Mouse (Mus musculus) CD4-positive helper T cell, adult 2 months (primary cell): ENCODE measurements around the gene Mesp1.
"Not testable (repeated sequence)": the region's sequence is repeated elsewhere in the genome, so short reads cannot be mapped to it uniquely, and the experiment has no call there.

Experiments used
- DNase-seq: peaks from one replicate; pipeline ENCODE4 v3.0.0-alpha.2; 2012; ENCODE audit warnings: low read depth, missing footprints, low spot score

Gene Mesp1

GRCm38 (mm10) chr7:79792635-79793421 lies 760 bp downstream of the Mesp1 start:
- DNase-seq: peak; percentile 27

- DNase-seq: not testable (repeated sequence)
Measured at GRCm38 (mm10) chr7:79789812-79790211, 3.8 kb downstream of the Mesp1 start.

DNA sequence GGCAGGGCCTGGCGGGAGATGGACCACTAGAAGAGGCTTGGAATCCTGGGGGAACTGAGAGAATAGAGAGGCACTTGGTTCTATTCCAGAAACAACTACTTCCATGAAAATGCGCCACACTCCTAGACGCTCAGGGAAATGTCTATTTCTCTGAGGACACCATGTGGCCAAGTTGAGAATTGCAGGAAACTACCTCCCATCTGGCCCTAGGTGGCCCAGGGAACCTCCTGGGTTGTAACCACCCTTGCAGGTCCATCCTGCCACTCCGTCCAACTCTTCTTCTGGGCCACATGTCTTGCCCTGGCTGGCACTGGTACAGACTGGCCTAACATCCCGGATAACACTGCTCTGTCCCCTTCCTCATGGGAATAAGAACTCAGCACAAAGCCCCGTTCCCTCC lies 7.3 kb downstream of the Mesp1 start:
- DNase-seq: peak; percentile 43

DNA sequence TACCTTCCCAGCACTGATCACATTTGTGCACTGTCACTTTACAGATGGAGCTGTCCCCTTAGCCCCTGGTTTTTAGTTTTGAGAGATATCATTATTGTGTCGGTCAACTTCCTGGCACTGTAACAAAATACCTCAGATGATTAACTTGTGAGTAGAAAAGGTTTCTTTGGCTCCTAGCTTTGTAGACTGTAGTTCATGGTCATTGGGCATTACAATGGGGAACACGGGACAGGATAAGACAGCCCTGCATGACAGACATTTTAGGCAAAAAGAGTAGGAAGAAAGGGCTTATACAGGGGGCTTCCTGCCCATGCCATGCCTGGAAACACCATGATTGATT lies 11.1 kb downstream of the Mesp1 start:
- no peak for DNase-seq

DNA sequence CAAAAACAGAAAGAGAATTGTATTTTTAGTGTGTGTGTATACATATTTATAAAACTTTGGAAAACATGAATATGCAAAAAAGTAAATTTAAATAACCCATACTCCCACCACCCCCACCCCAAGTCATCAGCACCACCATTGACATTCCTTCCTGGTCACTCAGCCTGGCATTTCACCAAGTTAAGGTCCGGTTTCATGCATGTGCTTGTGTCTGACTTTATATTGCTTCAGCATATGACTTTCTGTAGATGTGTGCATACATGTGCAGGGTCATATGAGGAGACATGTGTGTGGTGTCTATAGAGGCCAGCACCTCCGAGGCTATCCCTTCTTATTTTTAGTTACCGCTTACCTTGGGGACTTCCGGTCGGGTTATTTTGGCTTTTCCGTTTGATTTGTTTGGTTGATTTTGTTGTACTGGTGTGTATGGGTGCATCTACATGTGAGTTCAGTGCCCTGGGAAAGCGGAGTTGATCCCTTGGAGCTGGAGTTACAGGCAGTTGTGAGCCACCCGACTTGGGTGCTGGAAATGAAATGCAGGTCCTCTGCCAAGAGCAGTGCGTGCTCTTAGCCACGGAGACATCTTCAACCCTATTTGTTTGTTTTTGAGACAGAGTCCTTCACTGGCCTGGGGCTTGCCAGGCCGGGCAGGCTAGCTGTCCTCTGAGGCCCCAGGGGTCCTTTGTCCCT lies 11.6 kb downstream of the Mesp1 start:
- no peak for DNase-seq

GRCm38 (mm10) chr7:79780647-79781626 lies 12.7 kb downstream of the Mesp1 start:
- peak; percentile 64 for DNase-seq

GRCm38 (mm10) chr7:79771561-79772512 lies 21.8 kb downstream of the Mesp1 start:
- DNase-seq: no peak

- DNase-seq: no peak
Measured at GRCm38 (mm10) chr7:79769664-79770063, 23.9 kb downstream of the Mesp1 start.

DNA sequence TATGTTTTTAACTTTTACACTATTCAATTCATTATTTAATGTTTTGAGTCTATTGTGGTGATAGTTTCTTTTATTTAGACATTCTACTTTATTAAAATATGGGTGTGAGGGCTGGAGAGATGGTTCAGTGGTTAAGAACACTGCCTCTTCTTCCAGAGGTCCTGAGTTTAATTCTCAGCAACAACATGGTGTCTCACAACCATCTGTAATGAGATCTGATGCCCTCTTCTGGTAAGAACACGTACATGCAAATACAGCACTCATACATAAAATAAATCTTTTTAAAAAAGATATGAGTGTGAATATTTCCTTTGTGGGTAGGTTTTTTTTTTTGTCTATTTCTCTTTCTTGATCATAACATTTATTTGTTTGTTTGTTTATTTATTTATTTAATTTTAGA lies 27.6 kb downstream of the Mesp1 start:
- no peak for DNase-seq

DNA sequence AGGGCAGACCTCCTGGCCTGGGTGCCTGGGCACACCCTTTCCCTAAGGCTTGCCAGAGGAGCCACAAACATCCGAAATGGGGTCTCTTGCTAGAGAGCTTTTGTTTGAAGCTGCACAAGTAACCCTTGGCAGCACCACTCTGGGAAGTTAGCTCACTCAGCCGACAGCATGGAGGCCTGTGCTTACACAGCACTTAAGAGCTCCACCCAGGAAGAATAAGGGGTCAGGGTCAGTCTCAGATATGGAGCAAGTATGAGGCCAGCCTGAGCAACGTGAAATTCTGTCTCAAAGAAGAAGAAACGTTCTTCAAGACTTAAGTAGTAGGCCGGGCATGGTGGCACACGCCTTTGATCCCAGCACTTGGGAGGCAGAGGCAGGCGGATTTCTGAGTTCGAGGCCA lies 31.5 kb downstream of the Mesp1 start:
- no peak for DNase-seq

DNA sequence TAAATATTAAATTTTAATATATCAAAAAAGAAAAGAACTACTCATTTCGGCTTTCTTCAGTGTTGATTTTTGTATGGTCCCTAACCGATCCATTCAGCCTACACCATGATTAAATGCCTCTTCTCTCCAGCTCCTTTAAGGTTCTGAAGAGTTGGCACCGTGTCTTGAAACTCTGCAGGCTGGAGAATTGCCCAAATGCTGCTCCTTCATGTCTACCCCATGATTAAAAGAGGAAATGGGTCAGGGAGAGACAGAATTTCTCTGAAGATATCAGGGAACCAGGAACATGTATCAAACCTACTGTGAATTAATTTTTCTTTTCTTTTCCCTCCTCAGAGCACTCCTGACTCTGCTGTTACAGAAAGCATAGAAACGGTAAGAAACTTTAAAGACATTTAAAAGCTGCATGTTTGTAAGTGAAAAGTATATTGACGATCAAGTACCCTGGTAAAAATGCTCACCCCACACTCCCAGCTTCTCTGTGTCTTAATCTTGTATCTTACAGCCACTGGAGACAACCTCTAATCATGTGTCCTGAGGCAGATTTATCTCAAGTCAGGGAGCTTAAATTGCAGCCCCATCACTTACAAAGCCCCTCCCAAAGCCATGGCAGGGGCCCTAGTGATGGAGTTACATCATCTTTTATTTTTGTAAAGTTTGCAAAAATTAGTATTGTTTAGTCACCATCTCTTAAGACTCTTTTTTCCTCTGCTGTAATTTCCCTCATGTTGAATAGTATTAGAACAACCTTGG lies 32.3 kb downstream of the Mesp1 start:
- no peak for DNase-seq

- peak; percentile 48 for DNase-seq
Measured at GRCm38 (mm10) chr7:79759766-79760165, 33.8 kb downstream of the Mesp1 start.

DNA sequence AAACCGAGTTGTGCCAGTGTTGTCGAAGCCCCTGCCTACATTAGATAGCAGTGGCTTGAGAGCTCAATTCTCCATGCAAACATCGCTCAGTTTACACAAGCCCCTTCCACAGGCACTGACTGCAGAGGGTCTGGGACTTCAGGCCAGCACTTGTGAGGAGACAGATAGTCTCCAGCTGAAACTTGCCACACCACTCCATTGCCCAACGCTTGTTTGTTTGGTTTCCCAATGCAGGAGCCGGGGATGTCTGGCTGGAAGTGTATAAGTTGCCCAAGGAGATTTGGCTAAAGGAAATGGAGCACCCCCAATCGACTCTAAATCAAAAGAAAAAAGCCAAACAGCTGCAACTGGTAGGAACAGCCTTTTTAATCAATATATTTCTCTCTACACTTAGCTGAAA lies 35.4 kb downstream of the Mesp1 start:
- DNase-seq: no peak

DNA sequence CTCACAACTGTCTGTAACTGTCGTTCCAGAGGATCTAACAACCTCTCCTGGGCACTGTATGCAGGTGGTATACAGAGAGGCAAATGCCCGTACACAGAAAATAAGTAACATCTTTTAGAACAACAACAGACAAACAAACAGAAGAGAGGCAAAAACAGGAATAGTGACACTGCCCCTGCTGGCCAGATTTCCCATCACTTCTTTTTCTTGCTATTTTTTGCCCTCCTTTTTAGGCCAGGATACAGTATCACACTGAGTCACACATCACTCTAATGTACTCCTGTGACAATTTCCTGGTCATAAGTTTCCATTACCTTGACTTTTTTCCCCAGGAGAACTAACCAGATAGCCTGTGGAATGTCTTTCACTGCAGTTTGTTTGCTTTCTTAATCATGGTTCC lies 37.3 kb downstream of the Mesp1 start:
- no peak for DNase-seq

DNA sequence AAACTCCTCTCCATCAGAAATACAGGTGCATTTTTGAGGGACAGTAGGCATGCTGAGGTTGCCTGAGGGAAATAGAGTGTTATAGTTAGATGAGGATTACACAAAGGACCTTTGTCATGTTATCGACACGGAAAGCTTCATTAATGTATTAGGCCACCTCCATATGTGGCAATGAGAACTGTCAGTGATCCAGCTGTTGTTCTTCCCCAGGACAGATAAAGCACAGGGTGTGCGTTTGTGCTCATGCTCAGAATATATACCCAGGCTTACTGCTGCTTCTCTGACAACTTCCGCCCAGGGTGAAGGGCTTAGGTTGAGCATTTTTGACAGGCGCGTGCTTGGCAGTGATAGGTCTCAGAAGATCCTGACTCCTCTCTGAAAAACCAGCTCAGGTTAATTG lies 44.1 kb downstream of the Mesp1 start:
- DNase-seq: no peak

GRCm38 (mm10) chr7:79747659-79748058 lies 45.9 kb downstream of the Mesp1 start:
- no peak for DNase-seq

GRCm38 (mm10) chr7:79744585-79744984 lies 49.0 kb downstream of the Mesp1 start:
- DNase-seq: no peak

DNA sequence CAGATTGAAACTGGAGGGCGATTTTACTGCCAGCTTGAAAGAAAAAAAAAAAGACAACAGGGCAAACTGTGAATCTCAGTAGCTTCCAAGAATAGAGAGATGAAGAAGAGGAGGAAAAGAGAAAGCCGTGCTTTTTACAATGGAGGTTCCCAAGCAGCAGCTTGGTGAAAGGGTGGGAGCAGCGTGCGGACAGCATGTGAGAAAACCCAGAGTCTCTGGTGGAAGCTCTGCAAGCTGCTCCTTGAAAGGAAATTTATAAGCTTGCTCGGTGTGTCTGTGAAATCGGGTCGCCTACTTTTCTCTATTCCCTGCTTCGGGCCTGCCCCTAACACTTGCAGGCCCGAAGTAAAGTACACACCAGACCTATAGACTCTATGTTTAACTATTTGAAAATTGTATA lies 49.5 kb downstream of the Mesp1 start:
- DNase-seq: no peak

DNA sequence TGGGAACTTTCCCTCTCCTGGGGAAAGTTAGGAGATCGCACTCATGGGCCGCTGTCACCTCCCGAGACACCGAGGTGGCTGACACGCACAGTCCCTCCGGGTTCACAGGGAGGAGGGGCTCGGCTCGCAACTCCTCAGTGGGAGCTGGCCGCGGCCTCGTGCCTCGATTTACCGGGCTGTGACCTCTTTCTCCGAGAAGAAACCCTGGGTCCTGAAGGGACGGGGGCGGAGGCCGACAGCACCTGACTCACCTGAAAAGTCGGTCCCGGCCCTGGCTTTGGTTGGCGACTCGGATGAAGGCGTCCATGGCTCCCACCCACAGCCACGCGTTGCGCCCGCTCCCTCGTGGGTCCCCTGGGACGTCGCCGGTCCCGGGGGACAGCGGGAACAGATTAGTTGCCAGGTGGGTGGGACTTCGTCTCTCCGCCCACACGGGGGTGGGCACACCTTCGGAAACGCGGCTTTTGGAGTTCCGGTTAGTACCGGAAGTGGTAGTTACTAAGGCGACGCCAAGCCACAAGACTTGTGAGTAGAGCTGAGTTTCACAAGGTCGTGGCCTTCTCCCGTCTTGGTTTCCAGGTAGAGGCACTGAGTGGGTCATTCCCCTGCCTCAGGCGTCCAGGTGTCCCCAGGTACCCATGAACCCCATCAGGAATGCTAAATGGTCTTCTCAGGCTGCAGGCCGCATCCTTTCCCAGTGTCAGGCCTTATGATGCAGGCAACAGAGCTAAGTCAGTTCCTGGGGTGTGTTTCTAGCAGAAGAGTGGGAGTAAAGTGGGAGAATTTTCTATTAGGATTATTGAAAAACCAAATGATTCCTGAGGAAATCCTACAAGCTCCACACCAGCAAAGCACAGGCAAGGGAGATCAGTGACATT lies 50.7 kb downstream of the Mesp1 start, which contains the start of the genes Pex11a and Wdr93:
Pex11a (minus strand) TSS at position 473 of the 878 bp plus-strand sequence.
Wdr93 (plus strand) TSS at position 505 of the 878 bp plus-strand sequence.
- DNase-seq: peak; percentile 88
